Mouse (Mus musculus) lung, postnatal 4 days (tissue): ENCODE results near the gene Mat1a.

Experiments
- DNase-seq, 2 experiments: peaks; one replicate each; pipeline ENCODE4 v3.0.0; 2021

Gene Mat1a

GRCm38 (mm10) chr14:41146035-41146434 is 41.2 kb downstream of the Mat1a start:
- peak; percentile 44 to 50 for DNase-seq

- DNase-seq: peak in 1 of 2 experiments; percentile 45
Measured at GRCm38 (mm10) chr14:41146922-41147321, 42.1 kb downstream of the Mat1a start.

GRCm38 (mm10) chr14:41147356-41147755 is 42.5 kb downstream of the Mat1a start:
- peak; percentile 43 to 67 for DNase-seq

- DNase-seq: no peak
Measured at GRCm38 (mm10) chr14:41151220-41151898, 46.5 kb downstream of the Mat1a start, which contains the start of gene Mbl1. Gene Mbl1 (plus strand): TSS chr14:41151458.

- no peak for DNase-seq
Measured at GRCm38 (mm10) chr14:41160076-41160475, 55.2 kb downstream of the Mat1a start.

GRCm38 (mm10) chr14:41160743-41161142 is 55.9 kb downstream of the Mat1a start:
- no peak for DNase-seq

GRCm38 (mm10) chr14:41162663-41163062 is 57.8 kb downstream of the Mat1a start:
- peak; percentile 63 to 70 for DNase-seq

GRCm38 (mm10) chr14:41167278-41167677 is 62.4 kb downstream of the Mat1a start:
- no peak for DNase-seq

GRCm38 (mm10) chr14:41168567-41168966 is 63.7 kb downstream of the Mat1a start:
- peak; percentile 18 to 46 for DNase-seq

GRCm38 (mm10) chr14:41170514-41170913 is 65.7 kb downstream of the Mat1a start:
- no peak for DNase-seq
